Mouse (Mus musculus): ENCODE data around the gene Azgp1.
"Not testable (repeated sequence)": the region's sequence is repeated elsewhere in the genome, so short reads cannot be mapped to it uniquely, and the experiment has no call there.

Azgp1 gene

DNA sequence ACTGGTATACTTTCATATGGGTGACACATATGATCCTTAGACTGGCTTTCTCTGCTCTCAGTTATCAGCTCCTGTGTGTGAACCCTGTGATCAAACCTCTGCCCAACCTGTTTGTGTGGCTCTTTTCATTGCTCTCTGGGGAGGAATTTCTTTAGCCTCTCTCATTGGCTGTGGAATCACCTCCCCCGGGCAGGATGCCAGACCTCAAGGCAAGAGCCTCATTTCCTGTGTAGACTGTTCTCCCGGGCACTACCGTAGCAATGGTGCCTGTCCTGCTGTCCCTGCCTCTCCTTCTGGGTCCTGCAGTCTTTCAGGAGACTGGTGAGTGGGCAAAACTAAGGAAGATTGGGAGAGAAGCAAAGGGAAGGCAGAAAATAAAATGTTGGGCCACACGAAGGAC lies at the start of gene Azgp1:
Gene Azgp1, plus strand, starts transcription at position 221 of the 400 bp plus-strand sequence.
- no peak for DNase-seq (ENCODE audit: low read depth)

DNA sequence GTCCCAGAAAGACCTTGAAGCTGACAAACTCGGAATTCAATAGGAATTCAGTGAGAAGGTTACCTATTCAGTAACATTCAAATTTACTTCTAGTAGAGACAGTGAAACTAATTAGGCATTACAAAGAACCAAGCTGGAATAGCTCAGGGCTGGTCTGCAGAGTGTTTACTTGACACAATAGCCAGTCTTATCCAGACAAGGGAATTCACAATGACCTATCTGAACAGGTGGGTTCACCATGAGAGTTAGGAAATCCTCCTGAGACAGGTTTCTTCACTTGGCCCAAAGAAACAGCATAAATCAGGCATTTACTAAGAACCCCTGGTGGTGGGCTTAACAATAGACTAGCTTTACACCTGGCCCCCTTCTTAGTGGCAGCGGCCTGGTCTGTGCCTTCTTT lies 47.4 kb upstream of the Azgp1 start:
- not testable (repeated sequence) for DNase-seq (ENCODE audit: low read depth)

DNA sequence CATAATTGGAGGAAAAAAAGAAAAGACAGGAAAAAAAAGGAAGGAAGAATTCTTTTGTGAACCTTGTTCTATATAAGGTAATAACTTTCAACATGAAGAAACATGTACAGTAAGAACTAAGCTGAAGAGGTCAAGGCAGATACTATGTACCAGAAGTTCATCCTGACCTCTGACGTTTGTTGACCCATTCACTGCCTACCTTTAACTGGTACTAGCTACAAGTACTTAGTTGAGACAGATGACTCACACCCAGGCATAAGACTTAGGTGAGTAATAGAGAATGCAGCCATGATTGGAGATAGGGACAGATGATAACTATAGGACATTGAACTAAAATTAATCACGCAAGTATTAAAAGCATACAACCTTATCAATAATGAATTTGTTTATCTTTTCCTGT lies 44.8 kb upstream of the Azgp1 start:
- no peak for DNase-seq (ENCODE audit: low read depth)

DNA sequence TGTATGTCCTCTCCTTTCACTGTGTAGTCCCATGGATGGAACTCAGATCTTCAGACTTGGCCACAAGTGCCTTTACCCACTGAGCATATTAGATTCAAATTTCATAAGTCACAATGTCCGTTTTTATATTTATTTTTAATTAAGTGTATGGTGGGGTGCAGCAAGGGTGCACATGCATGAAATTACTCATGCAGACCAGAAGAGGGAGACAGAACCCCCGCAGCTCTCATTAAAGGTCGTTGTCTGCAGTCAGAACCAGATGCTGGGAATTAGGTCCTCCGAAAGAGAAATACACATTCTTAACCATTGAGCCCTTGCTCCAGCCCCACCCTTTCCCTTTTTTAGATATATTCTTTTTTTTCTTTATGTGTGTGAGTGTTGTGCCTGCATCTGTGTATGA lies 44.1 kb upstream of the Azgp1 start:
- peak; percentile 20 for DNase-seq (ENCODE audit: low read depth)

- DNase-seq (ENCODE audit: low read depth): no peak
These were observed 40.4 kb upstream of the Azgp1 start for GRCm38 (mm10) chr5:137940948-137941347.

DNA sequence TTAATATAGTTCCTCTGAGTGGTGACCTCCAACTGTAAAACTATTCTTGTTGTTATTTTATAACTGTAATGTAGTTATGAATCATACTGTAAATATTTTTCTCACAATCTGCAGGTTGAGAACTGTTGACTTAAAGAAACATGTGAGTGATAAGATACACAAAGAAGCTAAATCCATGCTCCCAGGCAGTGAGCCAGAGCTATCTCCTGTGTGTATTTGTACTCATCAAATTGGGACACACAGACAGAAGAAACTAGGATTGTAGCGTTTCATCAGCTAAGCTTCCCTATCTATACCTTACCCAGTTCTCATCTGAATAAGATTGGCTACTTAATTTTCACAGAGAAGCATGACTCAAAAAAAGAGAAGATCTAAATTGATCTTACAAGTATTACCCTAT lies 38.2 kb upstream of the Azgp1 start:
- DNase-seq (ENCODE audit: low read depth): no peak

GRCm38 (mm10) chr5:137947303-137947702 lies 34.0 kb upstream of the Azgp1 start:
- no peak for DNase-seq (ENCODE audit: low read depth)

GRCm38 (mm10) chr5:137951218-137951617 lies 30.1 kb upstream of the Azgp1 start:
- peak; percentile 10 for DNase-seq (ENCODE audit: low read depth)

GRCm38 (mm10) chr5:137956404-137956803 lies 24.9 kb upstream of the Azgp1 start:
- DNase-seq (ENCODE audit: low read depth): no peak

DNA sequence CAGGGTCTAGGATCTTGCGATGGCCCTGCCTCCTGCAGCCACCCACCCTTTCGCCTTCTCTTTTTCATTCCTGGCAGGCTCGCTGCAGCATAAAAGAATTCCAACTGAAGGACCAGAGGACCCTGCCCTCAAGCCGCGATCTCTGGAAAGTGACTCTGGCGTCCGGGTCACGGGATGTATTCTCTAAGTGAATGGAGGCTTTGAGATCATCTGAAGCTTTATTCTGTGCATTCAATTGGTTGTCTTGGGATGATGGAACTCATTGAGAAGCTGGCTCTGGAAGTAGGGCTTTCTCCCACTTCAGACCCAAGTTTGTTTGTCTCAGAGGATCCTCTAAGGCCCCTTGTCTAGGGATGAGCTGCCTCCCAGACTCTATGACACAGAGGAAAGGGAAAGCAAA lies 18.4 kb upstream of the Azgp1 start, which contains the start of gene Gjc3:
Gene Gjc3, minus strand, starts transcription at position 154 of the 400 bp plus-strand sequence.
- DNase-seq (ENCODE audit: low read depth): no peak

GRCm38 (mm10) chr5:137966492-137966891 lies 14.8 kb upstream of the Azgp1 start:
- no peak for DNase-seq (ENCODE audit: low read depth)

DNA sequence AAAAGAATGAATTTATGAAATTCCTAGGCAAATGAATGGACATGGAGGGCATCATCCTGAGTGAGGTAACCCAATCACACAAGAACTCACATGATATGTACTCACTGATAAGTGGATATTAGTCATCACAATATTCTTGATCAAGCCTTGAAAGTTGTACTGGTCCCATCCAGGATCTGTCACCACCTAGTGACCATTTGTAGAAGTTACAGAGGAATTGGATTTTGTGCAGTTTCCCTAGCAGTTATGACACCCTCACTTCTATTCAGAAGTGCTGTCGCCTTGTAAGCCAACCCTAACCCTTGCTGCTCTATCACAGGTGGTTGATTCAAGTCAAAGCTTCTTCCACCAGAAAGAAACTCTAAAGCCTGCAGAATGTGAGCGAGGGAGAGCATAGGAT lies 8.2 kb upstream of the Azgp1 start:
- peak; percentile 16 for DNase-seq (ENCODE audit: low read depth)

GRCm38 (mm10) chr5:137973738-137974137 lies 7.6 kb upstream of the Azgp1 start:
- DNase-seq (ENCODE audit: low read depth): peak; percentile 47

- DNase-seq (ENCODE audit: low read depth): no peak
These were observed 6.6 kb upstream of the Azgp1 start for GRCm38 (mm10) chr5:137974724-137975123.

DNA sequence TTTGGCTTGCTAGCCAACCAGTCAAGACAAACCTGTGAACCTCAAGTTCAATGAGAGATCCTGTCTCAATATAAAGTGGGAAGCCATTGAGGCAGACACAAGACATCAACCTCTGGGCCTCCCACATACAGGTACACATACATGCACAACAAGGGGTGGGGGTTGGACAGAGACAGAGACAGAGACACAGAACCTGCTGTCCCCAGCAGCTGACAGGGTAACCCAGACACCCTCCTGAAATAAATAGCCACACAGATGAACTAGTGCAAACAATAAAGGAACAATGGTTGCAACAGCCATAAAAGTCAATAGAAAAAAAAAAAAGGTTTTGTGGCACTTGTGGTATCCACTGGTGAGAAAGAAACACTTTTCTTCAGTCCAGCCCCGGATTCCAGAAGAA lies 5.9 kb upstream of the Azgp1 start:
- no peak for DNase-seq (ENCODE audit: low read depth)

- DNase-seq (ENCODE audit: low read depth): no peak
These were observed 4.0 kb upstream of the Azgp1 start for GRCm38 (mm10) chr5:137977291-137977690.

GRCm38 (mm10) chr5:137979081-137979480 lies 2.2 kb upstream of the Azgp1 start:
- no peak for DNase-seq (ENCODE audit: low read depth)

GRCm38 (mm10) chr5:137986351-137986750 lies 5.0 kb downstream of the Azgp1 start:
- DNase-seq (ENCODE audit: low read depth): no peak

DNA sequence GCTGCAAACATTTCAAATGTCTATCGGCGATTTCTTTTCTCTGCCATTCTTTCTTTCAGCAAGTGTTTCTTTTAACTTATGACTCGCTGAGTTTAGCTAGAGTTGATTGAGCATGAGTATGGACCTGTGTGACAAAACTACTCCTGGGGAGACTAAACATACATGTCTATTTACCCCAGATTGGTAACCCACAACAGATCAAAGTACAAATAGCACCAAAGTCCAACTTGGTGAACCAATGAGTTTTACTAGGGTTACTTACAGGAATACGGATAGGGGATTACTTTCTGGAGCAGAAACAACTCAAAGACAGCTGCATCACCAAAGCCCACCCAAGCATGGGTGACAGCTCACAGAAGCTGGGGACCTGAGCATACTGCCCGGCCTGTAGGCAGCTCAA lies 28.1 kb downstream of the Azgp1 start:
- no peak for DNase-seq (ENCODE audit: low read depth)

GRCm38 (mm10) chr5:138012382-138012781 lies 31.1 kb downstream of the Azgp1 start:
- no peak for DNase-seq (ENCODE audit: low read depth)

DNA sequence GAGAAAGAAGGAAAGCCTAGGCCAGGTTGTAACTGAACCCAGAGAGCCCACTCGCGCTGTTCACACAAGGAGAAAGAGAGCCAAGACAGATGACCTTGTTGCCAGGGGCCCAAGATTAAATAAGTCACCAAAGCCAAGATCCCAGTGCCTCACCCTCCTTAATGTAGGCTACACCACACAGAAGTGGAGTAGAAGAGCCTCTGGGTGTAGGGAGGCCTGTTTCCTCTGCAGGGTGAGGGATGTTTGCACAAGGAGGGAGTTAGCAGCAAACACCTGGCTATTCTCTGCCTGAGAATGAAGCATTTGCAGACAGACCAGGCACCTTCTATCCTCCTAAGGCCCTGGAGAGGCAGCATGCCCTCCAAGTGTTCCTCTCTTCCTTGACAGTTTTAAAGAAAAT lies 35.2 kb downstream of the Azgp1 start:
- DNase-seq (ENCODE audit: low read depth): no peak

- DNase-seq (ENCODE audit: low read depth): no peak
These were observed 35.7 kb downstream of the Azgp1 start for GRCm38 (mm10) chr5:138016997-138017396.

DNA sequence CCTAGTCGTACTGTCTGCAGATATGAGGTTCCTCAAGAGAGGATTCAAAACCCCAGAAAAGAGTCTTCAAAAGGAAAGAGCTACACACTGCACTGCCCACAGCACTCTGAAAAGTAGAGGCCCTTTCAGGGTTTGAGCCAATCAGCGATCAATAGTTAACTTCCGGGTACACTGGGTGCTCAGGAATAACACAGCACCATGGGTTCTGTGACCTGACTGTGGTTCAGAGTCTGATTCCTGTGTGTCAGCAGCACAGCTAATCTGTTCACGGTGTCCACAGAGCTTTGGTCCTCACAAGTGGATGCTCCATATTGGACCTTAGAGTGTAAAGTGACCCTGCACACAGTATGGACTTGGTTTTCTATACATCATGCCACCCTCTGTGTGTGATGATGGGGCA lies 38.3 kb downstream of the Azgp1 start:
- DNase-seq (ENCODE audit: low read depth): not testable (repeated sequence)

DNA sequence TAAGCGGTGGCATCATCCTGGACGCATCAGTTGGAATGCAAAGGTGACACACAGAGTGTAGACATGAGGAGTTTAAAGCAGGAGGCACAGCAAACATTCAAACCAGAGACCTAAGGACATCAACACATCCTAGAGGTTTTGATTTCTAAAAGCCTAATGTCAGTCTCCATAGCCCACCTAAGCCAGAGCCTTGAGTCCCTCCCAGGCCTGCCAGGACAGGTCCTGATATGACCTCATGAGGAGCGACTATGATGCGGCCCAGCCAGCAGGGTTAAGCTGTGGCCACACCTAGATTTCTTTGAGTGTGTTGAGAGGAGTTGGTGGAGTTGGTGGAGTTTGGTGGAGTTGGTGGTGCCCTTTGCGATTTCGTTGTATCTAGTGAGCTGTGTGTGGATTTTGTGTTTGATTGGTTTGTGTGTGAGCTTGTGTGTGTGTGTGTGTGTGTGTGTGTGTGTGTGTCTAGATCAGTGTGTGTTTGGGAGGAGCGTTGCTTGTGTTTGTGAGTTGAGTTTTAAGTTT lies 39.7 kb downstream of the Azgp1 start, which contains the start of the genes Smok3a and Smok3b:
Gene Smok3a, plus strand, starts transcription at position 301 of the 519 bp plus-strand sequence.
Gene Smok3b, plus strand, starts transcription at position 469 of the 519 bp plus-strand sequence.
- not testable (repeated sequence) for DNase-seq (ENCODE audit: low read depth)

All from NIH3T3 (cell line).